Mouse (Mus musculus) forebrain, embryonic 16.5 days (tissue): ENCODE measurements around the gene Speer4f1. TPM values are rescaled to one million over a fixed set of nuclear protein-coding genes. Genes with fewer than 3 reads are reported as not detected.

Source experiments
- ATAC-seq: fragments of 200-750 bp; cut with Nextera tagmentation; 2 replicates; pipeline ENCODE4 v1.8.0; 2017; ENCODE audit warnings: mild to moderate bottlenecking, moderate library complexity
- H3K27ac ChIP-seq: fragments of 300-500 bp; sonication (generic); 2 replicates; pipeline ENCODE4 v1.5.1; 2014; ENCODE audit warnings: low read length, control low read depth
- H3K27me3 ChIP-seq: fragments of 300-500 bp; sonication (generic); replicated peaks from 2 replicates; pipeline ENCODE4 v1.6.1; 2014; ENCODE audit warnings: low read length; ENCODE audit not compliant: control insufficient read depth, insufficient read depth
- H3K36me3 ChIP-seq: fragments of 300-500 bp; sonication (generic); 2 replicates; pipeline ENCODE4 v1.6.1; 2014; ENCODE audit not compliant: control insufficient read depth, insufficient read depth
- H3K4me1 ChIP-seq: fragments of 300-500 bp; sonication (generic); replicated peaks from 2 replicates; pipeline ENCODE4 v1.6.1; 2014; ENCODE audit warnings: low read length; ENCODE audit not compliant: control insufficient read depth, insufficient read depth
- H3K4me2 ChIP-seq: fragments of 300-500 bp; sonication (generic); 2 replicates; pipeline ENCODE4 v1.6.1; 2014; ENCODE audit warnings: mild to moderate bottlenecking, low read length, control low read depth
- H3K4me3 ChIP-seq: fragments of 300-500 bp; sonication (generic); replicated peaks from 2 replicates; pipeline ENCODE4 v1.5.1; 2014; ENCODE audit warnings: mild to moderate bottlenecking, low read length, control low read depth
- H3K9ac ChIP-seq: fragments of 300-500 bp; sonication (generic); replicated peaks from 2 replicates; pipeline ENCODE4 v1.6.1; 2014; ENCODE audit warnings: low read depth, low read length, control low read depth
- H3K9me3 ChIP-seq: fragments of 300-500 bp; sonication (generic); 2 replicates; pipeline ENCODE4 v1.6.1; 2016; ENCODE audit warnings: low read length; ENCODE audit not compliant: control insufficient read depth
- WGBS: fragments of 180-500 bp; shearing (Covaris S2); extraction: QIAGEN DNeasy Blood & Tissue Kit; methylation state at CpG from one replicate; pipeline ENCODE4 v1.1.7; 2014; 5-methylcytosine and 5-hydroxymethylcytosine counted together
- polyA plus RNA-seq: library from polyadenylated mRNA; unstranded; fragments of >200 nt; fragmentation: Nextera tagmentation; extraction: Ambion mirVana; gene quantifications from 2 replicates; pipeline ENCODE4 v1.2.1, GENCODE M21; 2015

Speer4f1 gene
- polyA plus RNA-seq, 1 experiment from 2014 or later, result not detected

- Histone ChIP-seq H3K36me3 (no peaks in the 10 kb centered on the region), H3K4me1 (0 out of 2 replicates have a peak, but pooled peaks cover 2% of the 10 kb centered on the region), H3K9ac (no peak overlapping the region), H3K4me3 (no peak overlapping the region), H3K4me2 (no peak overlapping the region), H3K27ac (no peak overlapping the region), H3K9me3 (no peaks in the 10 kb centered on the region), H3K27me3 (no peaks in the 10 kb centered on the region)
- 79% methylated on average over 1 of the region's 1 CpGs for WGBS
- no peak for ATAC-seq
These were observed 14.0 kb downstream of the Speer4f1 start for GRCm38 (mm10) chr5:17489894-17490293.

- no peak for ATAC-seq
- Histone ChIP-seq H3K9me3 (no peaks in the 10 kb centered on the region), H3K36me3 (no peaks in the 10 kb centered on the region), H3K27ac (no peak overlapping the region), H3K4me1 (peaks cover 4% of the 10 kb centered on the region), H3K4me3 (no peak overlapping the region), H3K9ac (no peak overlapping the region), H3K4me2 (no peak overlapping the region), H3K27me3 (no peaks in the 10 kb centered on the region)
- 93% methylated on average over 2 of the region's 2 CpGs for WGBS
These were observed 19.7 kb downstream of the Speer4f1 start for GRCm38 (mm10) chr5:17495616-17496015.

- H3K4me1 ChIP-seq, result peaks cover 4% of the 10 kb centered on the region
- no peak for ATAC-seq
- H3K27ac ChIP-seq, result no peak overlapping the region
- H3K4me3 ChIP-seq, result no peak overlapping the region
- H3K4me2 ChIP-seq, result no peak overlapping the region
- H3K9me3 ChIP-seq, result no peaks in the 10 kb centered on the region
- 79% methylated on average over 5 of the region's 5 CpGs for WGBS
- H3K9ac ChIP-seq, result no peak overlapping the region
- H3K36me3 ChIP-seq, result no peaks in the 10 kb centered on the region
- H3K27me3 ChIP-seq, result no peaks in the 10 kb centered on the region
These were observed 20.8 kb downstream of the Speer4f1 start for GRCm38 (mm10) chr5:17496650-17497049.

- peak overlapping the region; percentile 65; the same call in 1 of the 2 replicates for H3K27ac ChIP-seq
- WGBS, result 14% methylated on average over 1 of the region's 1 CpGs
These were observed 24.0 kb downstream of the Speer4f1 start for GRCm38 (mm10) chr5:17499873-17500329.

DNA sequence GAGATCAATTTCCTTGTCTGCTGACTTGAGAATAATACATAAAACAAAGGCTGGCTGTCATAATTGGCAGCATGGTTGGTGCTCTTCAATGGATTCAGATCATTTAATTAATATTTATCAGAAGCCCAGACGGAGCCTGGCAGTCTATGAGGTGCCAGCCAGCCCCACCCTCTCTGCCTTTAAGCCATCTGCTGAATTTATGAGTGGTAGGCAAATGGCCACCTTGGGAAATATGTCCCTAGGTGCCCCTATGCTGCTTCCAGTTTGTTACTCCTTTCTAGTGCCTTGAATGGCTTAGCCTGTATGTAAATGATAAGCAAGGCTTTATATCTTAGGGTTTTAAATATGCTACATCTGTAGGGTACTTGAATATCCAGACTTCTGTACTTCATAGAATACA, 25.0 kb downstream of the Speer4f1 start:
- Histone ChIP-seq H3K9ac (no peak overlapping the region), H3K36me3 (no peaks in the 10 kb centered on the region), H3K27ac (peak overlapping the region; percentile 62; the same call in 1 of the 2 replicates), H3K4me2 (no peak overlapping the region), H3K4me3 (no peak overlapping the region), H3K27me3 (no peaks in the 10 kb centered on the region), H3K9me3 (no peaks in the 10 kb centered on the region), H3K4me1 (peaks cover 7% of the 10 kb centered on the region)
- ATAC-seq, result peak; percentile 79
- WGBS, result 9% methylated on average over 1 of the region's 1 CpGs

More at GRCm38 (mm10) chr5:17499873-17500329, 24.0 kb downstream of the Speer4f1 start:
- Histone ChIP-seq H3K4me2 (no peak overlapping the region), H3K27me3 (no peaks in the 10 kb centered on the region), H3K36me3 (no peaks in the 10 kb centered on the region), H3K4me1 (peaks cover 7% of the 10 kb centered on the region), H3K4me3 (no peak overlapping the region), H3K9me3 (no peaks in the 10 kb centered on the region), H3K9ac (no peak overlapping the region)
- peak; percentile 88 for ATAC-seq

DNA sequence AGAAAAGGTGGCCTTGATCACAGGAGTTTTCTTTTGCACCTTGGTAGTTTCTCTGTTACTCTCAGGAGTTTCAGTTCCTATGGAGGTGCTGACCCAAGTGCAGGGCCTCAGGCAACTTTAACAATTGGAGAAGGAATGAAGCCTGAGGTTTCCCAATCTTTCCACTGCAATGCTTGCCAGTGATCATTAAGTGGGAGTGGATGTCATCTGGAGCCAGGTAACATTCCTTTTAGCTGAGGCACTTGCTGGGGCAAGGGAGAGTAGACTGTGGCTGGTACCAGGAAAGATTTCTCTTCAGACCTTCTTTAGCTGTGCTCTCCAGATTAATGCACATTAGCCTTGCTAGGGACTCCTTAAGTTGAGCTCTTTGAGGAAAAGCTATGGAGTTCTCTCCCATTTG, 29.6 kb downstream of the Speer4f1 start:
- H3K4me3 ChIP-seq, result no peak overlapping the region
- no peaks in the 10 kb centered on the region for H3K9me3 ChIP-seq
- peaks cover 3% of the 10 kb centered on the region; the same call in 1 of the 2 replicates for H3K4me1 ChIP-seq
- H3K27ac ChIP-seq, result no peak overlapping the region
- no peaks in the 10 kb centered on the region for H3K27me3 ChIP-seq
- H3K9ac ChIP-seq, result no peak overlapping the region
- no peak for ATAC-seq
- no peak overlapping the region for H3K4me2 ChIP-seq
- H3K36me3 ChIP-seq, result no peaks in the 10 kb centered on the region

DNA sequence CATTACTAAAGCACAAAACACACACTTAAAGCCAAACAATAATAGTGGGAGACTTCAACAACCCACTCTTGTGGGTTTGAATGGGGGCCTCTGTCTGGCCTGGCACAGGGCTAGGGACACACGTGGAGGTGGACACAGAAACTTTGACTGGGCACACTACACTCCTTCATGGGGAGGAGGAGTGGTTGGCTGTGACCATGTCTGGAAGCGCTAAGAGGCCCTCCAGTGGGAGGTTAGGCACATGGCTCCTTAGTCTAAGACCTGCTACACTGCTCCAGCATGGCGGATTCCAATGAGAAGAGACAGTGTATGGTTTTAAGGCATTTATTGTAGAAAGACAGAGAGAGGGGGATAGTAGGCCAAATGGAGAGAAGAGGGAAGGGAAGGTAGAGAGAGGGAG, 32.1 kb downstream of the Speer4f1 start:
- ATAC-seq, result no peak
- no peaks in the 10 kb centered on the region for H3K36me3 ChIP-seq
- no peak overlapping the region for H3K9ac ChIP-seq
- no peak overlapping the region for H3K27ac ChIP-seq
- peaks cover 2% of the 10 kb centered on the region; the same call in 1 of the 2 replicates for H3K4me1 ChIP-seq
- 76% methylated on average over 3 of the region's 3 CpGs for WGBS
- H3K27me3 ChIP-seq, result no peaks in the 10 kb centered on the region
- no peaks in the 10 kb centered on the region for H3K9me3 ChIP-seq
- no peak overlapping the region for H3K4me3 ChIP-seq
- no peak overlapping the region for H3K4me2 ChIP-seq

Other genes starting within 250 kb of the Speer4f1 start
- gene Speer4f2, start 102.9 kb upstream of the Speer4f1 start, polyA plus RNA-seq, result not detected in 2 replicates
- 30.3 and 38.8 TPM in 2 replicates for gene Sema3c, start 98.2 kb downstream of the Speer4f1 start, polyA plus RNA-seq